ENCODE assay signal across 26 mouse cellular contexts in genomic region chr4:148325057-148325456, GRCm38 (mm10). TPM values are rescaled to one million over a fixed set of nuclear protein-coding genes. Genes with fewer than 3 reads are reported as not detected.
DNase-seq lines count a peak whose midpoint lies in the region; ATAC-seq lines count a peak whose summit lies in the region.
"Had no signal": no experiment of that assay in that cellular context is flagged by ENCODE, and none has a peak within 500 bp of the region (broad histone marks: within the 10 kb centered on the region; RNA-seq: fewer than 3 reads in every experiment).

No protein-coding gene starts in this region.

- 21% methylated on average over 2 of the region's 2 CpGs for WGBS in forebrain, embryonic 12.5 days
- WGBS in forebrain, embryonic 14.5 days = 4% methylated on average over 2 of the region's 2 CpGs
- 26% methylated on average over 2 of the region's 2 CpGs for WGBS in midbrain, embryonic 15.5 days
- WGBS in midbrain, embryonic 13.5 days = 28% methylated on average over 2 of the region's 2 CpGs
- 7% methylated on average over 2 of the region's 2 CpGs for WGBS in forebrain, embryonic 16.5 days

- H3K9ac ChIP-seq in forebrain, embryonic 12.5 days = no peak overlapping the region
- H3K9ac ChIP-seq in forebrain, embryonic 14.5 days (ENCODE audit: low read length) = no peak overlapping the region
- H3K9ac ChIP-seq in midbrain, embryonic 15.5 days = no peak overlapping the region
- H3K9ac ChIP-seq in midbrain, embryonic 13.5 days (replicated peaks) = no peak overlapping the region
- no peak overlapping the region for H3K9ac ChIP-seq in forebrain, embryonic 16.5 days (replicated peaks; ENCODE audit: low read depth, low read length)
- H3K9ac ChIP-seq: embryonic facial prominence, embryonic 12.5 days; heart, embryonic 12.5 days; intestine, embryonic 15.5 days; limb, embryonic 15.5 days; liver, embryonic 13.5 days had no signal

- no peaks in the 10 kb centered on the region for H3K36me3 ChIP-seq in forebrain, embryonic 12.5 days (replicated peaks)
- no peaks in the 10 kb centered on the region for H3K36me3 ChIP-seq in forebrain, embryonic 14.5 days (ENCODE audit: control insufficient read depth, insufficient read depth, low read length)
- H3K36me3 ChIP-seq in midbrain, embryonic 15.5 days (replicated peaks) = no peaks in the 10 kb centered on the region
- no peaks in the 10 kb centered on the region for H3K36me3 ChIP-seq in midbrain, embryonic 13.5 days
- H3K36me3 ChIP-seq in forebrain, embryonic 16.5 days (ENCODE audit: control insufficient read depth, insufficient read depth) = no peaks in the 10 kb centered on the region
- H3K36me3 ChIP-seq: embryonic facial prominence, embryonic 12.5 days; heart, embryonic 12.5 days; intestine, embryonic 15.5 days; limb, embryonic 15.5 days; liver, embryonic 13.5 days had no signal

- no peak for DNase-seq in forebrain, embryonic 14.5 days (ENCODE audit: low spot score)
- no peak for DNase-seq in lung, postnatal 25 days (ENCODE audit: low spot score)
- DNase-seq in lung, postnatal 36 days = no peak
- DNase-seq: adrenal gland, postnatal 14 days; cerebellum, adult 18-20 months; cerebellum, postnatal 10 days; heart, adult 2 months; heart, postnatal 4 days; kidney, adult 2 months; kidney, postnatal 36 days; left cerebral cortex, postnatal 4 days; liver, embryonic 13.5 days; lung, adult 18-20 months; thymus, adult 2 months; thymus, postnatal 36 days had no signal

- H3K4me1 ChIP-seq in forebrain, embryonic 12.5 days = peaks cover 68% of the 10 kb centered on the region
- peaks cover 41% of the 10 kb centered on the region for H3K4me1 ChIP-seq in forebrain, embryonic 14.5 days (ENCODE audit: control insufficient read depth, insufficient read depth, low read length)
- peaks cover 70% of the 10 kb centered on the region for H3K4me1 ChIP-seq in midbrain, embryonic 15.5 days
- peaks cover 79% of the 10 kb centered on the region for H3K4me1 ChIP-seq in midbrain, embryonic 13.5 days (replicated peaks)
- H3K4me1 ChIP-seq in forebrain, embryonic 16.5 days (replicated peaks; ENCODE audit: control insufficient read depth, insufficient read depth, low read length) = peaks cover 49% of the 10 kb centered on the region
- H3K4me1 ChIP-seq: heart, embryonic 12.5 days; liver, embryonic 13.5 days had no signal

- no peak overlapping the region for H3K4me2 ChIP-seq in forebrain, embryonic 12.5 days
- no peak overlapping the region for H3K4me2 ChIP-seq in forebrain, embryonic 14.5 days (ENCODE audit: low read length)
- no peak overlapping the region for H3K4me2 ChIP-seq in midbrain, embryonic 15.5 days
- no peak overlapping the region for H3K4me2 ChIP-seq in midbrain, embryonic 13.5 days (replicated peaks)
- H3K4me2 ChIP-seq in forebrain, embryonic 16.5 days (ENCODE audit: low read length) = no peak overlapping the region
- H3K4me2 ChIP-seq: embryonic facial prominence, embryonic 12.5 days; heart, embryonic 12.5 days; intestine, embryonic 15.5 days; limb, embryonic 15.5 days; liver, embryonic 13.5 days had no signal

- no peaks in the 10 kb centered on the region for H3K9me3 ChIP-seq in forebrain, embryonic 12.5 days
- no peaks in the 10 kb centered on the region for H3K9me3 ChIP-seq in forebrain, embryonic 14.5 days (replicated peaks; ENCODE audit: control insufficient read depth, low read length)
- no peaks in the 10 kb centered on the region for H3K9me3 ChIP-seq in midbrain, embryonic 15.5 days
- no peaks in the 10 kb centered on the region for H3K9me3 ChIP-seq in midbrain, embryonic 13.5 days
- H3K9me3 ChIP-seq in forebrain, embryonic 16.5 days (ENCODE audit: control insufficient read depth, low read length) = no peaks in the 10 kb centered on the region
- H3K9me3 ChIP-seq: embryonic facial prominence, embryonic 12.5 days; heart, embryonic 12.5 days; intestine, embryonic 15.5 days; limb, embryonic 15.5 days; liver, embryonic 13.5 days had no signal

- 0 out of 2 replicates have a peak overlapping the region, but pooled peaks have one; percentile 36 for H3K27ac ChIP-seq in forebrain, embryonic 12.5 days
- H3K27ac ChIP-seq in forebrain, embryonic 14.5 days (ENCODE audit: low read depth, low read length) = no peak overlapping the region
- H3K27ac ChIP-seq in midbrain, embryonic 15.5 days = peak overlapping the region; percentile 45; the same call in 1 of the 2 replicates
- no peak overlapping the region for H3K27ac ChIP-seq in midbrain, embryonic 13.5 days
- H3K27ac ChIP-seq in forebrain, embryonic 16.5 days (ENCODE audit: low read length) = no peak overlapping the region
- H3K27ac ChIP-seq: embryonic facial prominence, embryonic 12.5 days; heart, adult 2 months; intestine, embryonic 15.5 days; layer of hippocampus, adult 2 months; limb, embryonic 15.5 days; liver, embryonic 13.5 days had no signal

- H3K4me3 ChIP-seq in forebrain, embryonic 12.5 days (replicated peaks) = no peak overlapping the region
- H3K4me3 ChIP-seq in forebrain, embryonic 14.5 days (ENCODE audit: low read depth, low read length) = no peak overlapping the region
- no peak overlapping the region for H3K4me3 ChIP-seq in midbrain, embryonic 15.5 days
- no peak overlapping the region for H3K4me3 ChIP-seq in midbrain, embryonic 13.5 days (replicated peaks)
- no peak overlapping the region for H3K4me3 ChIP-seq in forebrain, embryonic 16.5 days (replicated peaks; ENCODE audit: low read length)
- H3K4me3 ChIP-seq: embryonic facial prominence, embryonic 12.5 days; heart, adult 2 months; heart, embryonic 12.5 days; intestine, embryonic 15.5 days; layer of hippocampus, adult 2 months; limb, embryonic 15.5 days; liver, embryonic 13.5 days had no signal

- ATAC-seq in forebrain, embryonic 12.5 days (ENCODE audit: low FRiP score) = no peak
- no peak for ATAC-seq in forebrain, embryonic 14.5 days
- no peak for ATAC-seq in midbrain, embryonic 15.5 days (replicated peaks)
- ATAC-seq in midbrain, embryonic 13.5 days = no peak
- ATAC-seq in forebrain, embryonic 16.5 days = peak; percentile 18; the same call in 1 of the 2 replicates
- ATAC-seq: hindbrain, embryonic 16.5 days; intestine, embryonic 15.5 days; lung, postnatal 0 days had no signal

- peaks cover 23% of the 10 kb centered on the region; the same call in 1 of the 2 replicates for H3K27me3 ChIP-seq in forebrain, embryonic 12.5 days
- H3K27me3 ChIP-seq in forebrain, embryonic 14.5 days (replicated peaks; ENCODE audit: control insufficient read depth, insufficient read depth, low read length) = no peaks in the 10 kb centered on the region
- no peaks in the 10 kb centered on the region for H3K27me3 ChIP-seq in midbrain, embryonic 15.5 days (replicated peaks)
- H3K27me3 ChIP-seq in midbrain, embryonic 13.5 days = peaks cover 5% of the 10 kb centered on the region; the same call in 1 of the 2 replicates
- H3K27me3 ChIP-seq in forebrain, embryonic 16.5 days (replicated peaks; ENCODE audit: control insufficient read depth, insufficient read depth, low read length) = no peaks in the 10 kb centered on the region

RNA-seq across cellular contexts. Expression of gene Disp3, which starts 37.3 kb away (rescaled TPM):
- polyA plus RNA-seq in forebrain, embryonic 12.5 days (2016; fragmentation: Nextera tagmentation; extraction: Ambion mirVana) = 4.8 and 4.9 TPM in 2 replicates
- 7.2 and 9.5 TPM in 2 replicates for polyA plus RNA-seq in forebrain, embryonic 14.5 days (2014; fragmentation: Nextera tagmentation; extraction: Ambion mirVana)
- polyA plus RNA-seq in midbrain, embryonic 15.5 days (2015; fragmentation: Nextera tagmentation; extraction: Ambion mirVana) = 12.5 and 13.6 TPM in 2 replicates
- 11.1 and 12.0 TPM in 2 replicates for polyA plus RNA-seq in midbrain, embryonic 13.5 days (2015; fragmentation: Nextera tagmentation; extraction: Ambion mirVana)
- 11.8 and 12.2 TPM in 2 replicates for polyA plus RNA-seq in forebrain, embryonic 16.5 days (2015; fragmentation: Nextera tagmentation; extraction: Ambion mirVana)
- polyA plus RNA-seq: heart, adult 2 months had no signal

Comparison
In these comparisons a context has a peak if more than half of its experiments do, and no peak if none do; other contexts are left out.
1. H3K27ac ChIP-seq: peak in forebrain, embryonic 12.5 days (single experiment) and midbrain, embryonic 15.5 days (single experiment); none in forebrain, embryonic 14.5 days (single experiment), midbrain, embryonic 13.5 days (single experiment) and forebrain, embryonic 16.5 days (single experiment).